Mouse (Mus musculus): ENCODE data around the gene Ddhd1. TPM values are rescaled to one million over a fixed set of nuclear protein-coding genes. Genes with fewer than 3 reads are reported as not detected.
"Not testable (repeated sequence)": the region's sequence is repeated elsewhere in the genome, so short reads cannot be mapped to it uniquely, and the experiment has no call there.

The Ddhd1 gene
- total RNA-seq, 2 experiments from 2014 or later, result 17.7 to 19.8 TPM

DNA sequence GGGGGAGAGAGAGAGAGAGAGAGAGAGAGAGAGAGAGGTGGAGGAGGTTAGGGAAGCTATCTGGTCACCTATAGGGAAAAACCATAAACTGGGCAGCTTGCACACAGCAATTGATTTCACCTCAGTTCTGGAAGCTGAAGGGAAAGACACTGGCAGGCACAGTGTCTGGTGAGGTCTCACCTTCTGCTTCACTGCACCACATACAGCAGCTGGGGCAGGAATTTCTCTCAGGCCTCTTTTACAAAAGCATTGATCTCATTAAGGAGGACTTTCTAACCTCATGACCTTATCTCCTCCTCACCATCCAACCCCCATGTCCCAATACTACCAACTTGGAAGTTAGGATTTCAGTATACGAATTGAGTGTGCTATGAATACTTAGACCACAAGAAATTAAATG, 13.2 kb downstream of the Ddhd1 start:
- no peak for DNase-seq

DNA sequence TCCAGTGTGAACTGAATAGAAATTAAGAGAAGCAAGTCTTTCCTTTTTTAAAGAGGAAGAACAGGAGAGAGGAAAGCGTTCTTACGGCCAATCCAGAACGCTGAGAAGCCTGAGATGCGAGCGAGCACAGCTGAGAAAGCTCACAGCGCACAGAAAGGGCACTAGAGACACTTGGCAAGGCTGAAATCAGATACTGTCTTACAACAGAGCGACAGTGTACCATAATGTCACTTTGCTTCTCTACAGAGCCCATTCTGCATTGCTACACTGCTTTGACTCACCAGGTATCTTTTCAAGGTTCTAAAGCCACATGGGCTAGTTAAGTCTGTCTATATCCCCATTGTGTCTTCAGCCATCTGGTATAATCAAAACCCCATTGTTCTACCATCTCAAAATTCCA, 13.7 kb downstream of the Ddhd1 start:
- no peak for DNase-seq

DNA sequence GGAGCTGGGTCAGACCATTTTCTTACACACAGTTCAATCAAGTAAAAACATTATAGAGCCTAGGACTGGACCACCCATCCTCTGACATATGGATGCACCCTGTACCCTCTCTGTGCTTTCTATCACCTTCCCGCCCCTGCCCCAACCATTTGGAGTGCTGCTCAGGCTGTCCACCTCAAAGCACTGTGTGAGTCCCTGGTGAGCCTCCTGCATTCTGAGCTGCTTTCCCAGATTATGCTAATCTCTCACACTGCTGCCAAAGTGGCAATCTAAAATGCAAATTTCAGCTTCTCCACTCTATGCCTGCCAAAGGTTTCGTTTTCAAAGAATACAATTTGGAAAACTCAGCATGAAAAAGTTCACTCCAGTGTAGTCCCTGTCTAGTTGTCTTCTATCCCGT, 14.5 kb downstream of the Ddhd1 start:
- DNase-seq, result no peak

DNA sequence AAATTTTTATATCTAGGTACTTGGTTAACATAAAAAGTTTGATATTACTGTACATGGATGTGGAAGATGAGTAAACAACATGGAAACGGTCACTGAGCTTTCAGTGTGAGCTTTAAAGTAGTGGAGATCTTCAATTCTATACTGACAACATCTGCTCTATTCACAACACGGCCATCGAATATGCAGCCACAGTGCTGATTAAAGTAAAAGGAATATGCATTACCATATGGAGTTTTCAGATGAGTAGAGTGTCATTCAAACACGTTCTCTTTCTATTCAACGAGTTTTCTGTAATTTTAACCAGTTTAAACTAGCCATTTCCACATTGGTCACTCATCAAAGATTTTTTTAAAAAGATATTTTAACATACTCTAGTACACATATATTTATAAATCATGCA, 15.1 kb downstream of the Ddhd1 start:
- DNase-seq, result no peak

DNA sequence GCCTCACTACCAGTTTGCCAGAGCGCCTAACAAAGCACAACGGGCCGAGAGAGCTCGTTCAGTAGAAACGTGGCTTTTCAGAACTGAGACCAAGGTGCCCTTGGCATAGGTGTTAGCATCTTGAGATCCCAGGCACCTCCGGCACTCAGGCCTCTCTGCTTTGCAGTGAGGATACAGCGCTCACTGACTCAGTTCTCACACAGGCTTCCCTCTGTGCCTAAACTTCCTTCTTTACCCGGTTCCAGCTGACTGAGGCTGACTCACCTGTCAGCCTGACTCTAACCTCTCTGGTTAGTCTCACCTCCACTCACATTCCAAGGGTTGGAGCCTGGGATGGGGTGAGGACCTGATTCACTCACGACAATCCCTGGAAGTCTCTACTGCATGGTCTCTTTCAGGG, 15.7 kb downstream of the Ddhd1 start:
- DNase-seq, result no peak

DNA sequence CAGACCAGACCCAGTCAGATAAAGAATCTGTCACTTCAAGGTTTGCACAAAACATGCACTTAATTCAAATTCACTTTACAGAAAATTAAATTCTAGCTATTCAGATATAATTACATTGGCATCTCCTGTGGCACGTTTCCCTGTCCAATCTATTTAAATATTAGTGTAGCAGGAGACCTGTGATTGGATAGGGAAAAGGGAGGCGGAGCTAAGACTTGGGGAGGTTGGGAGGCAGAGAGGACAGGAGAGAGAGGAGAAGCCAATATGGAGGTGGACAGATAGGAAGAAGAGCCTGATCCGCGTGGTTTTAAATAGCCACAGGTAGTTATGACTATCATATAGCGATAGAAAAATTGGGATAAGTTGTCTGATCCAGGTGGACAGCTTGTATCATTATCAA, 19.2 kb downstream of the Ddhd1 start:
- no peak for DNase-seq

DNA sequence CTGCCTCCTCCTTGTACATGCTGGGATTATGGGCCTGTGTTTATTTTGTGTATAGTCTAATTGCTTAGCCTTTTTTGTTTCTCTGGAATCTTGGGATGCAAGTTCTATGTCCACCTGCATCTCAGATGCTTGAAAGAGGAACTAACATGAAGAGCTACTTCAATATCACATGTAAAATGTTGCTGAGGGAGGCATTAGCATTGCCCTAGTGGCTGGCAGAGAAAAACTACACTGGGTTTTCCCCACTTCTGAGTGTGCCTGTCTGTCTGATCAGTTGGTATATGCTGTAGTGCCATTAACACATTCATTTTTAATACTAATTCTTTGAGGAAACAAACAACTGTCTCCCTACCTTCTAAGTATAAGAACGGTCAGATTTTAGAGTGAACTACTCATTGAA, 22.4 kb downstream of the Ddhd1 start:
- no peak for DNase-seq

DNA sequence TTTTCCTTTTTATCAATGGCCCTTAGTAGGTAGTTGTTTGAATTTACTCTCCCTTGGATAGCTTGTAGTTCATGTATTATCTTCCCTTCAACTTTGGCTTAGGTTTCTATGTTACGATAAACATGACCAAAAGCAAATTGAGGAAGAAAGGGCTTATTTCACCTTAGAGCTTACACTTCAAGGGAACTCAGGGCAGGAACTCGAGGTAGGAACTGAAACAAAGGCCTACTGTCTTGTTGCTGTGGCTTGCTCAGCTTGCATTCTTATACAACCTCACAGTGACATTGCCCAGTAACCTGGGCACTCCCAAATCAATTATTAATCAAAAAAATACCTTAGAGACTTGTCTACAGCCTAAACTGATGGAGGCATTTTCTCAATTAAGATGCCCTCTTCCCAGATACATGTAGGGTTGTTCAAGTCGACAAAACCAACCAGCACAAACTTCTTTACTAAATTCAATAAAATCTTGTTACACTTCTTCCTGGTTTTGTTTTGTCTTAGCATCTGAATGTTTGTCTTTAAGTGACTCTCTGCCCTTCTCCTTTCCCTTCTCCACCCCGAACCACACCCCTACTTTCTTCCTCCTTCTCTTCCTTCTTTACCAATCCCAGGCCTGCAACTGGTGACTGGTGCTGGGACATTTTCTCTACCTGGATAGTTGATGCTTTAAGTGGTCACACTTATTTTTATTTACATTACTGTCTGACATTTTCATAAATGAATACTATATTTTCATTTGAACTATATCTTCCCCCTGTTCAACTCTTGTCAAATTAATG, 25.0 kb downstream of the Ddhd1 start:
- no peak for DNase-seq

DNA sequence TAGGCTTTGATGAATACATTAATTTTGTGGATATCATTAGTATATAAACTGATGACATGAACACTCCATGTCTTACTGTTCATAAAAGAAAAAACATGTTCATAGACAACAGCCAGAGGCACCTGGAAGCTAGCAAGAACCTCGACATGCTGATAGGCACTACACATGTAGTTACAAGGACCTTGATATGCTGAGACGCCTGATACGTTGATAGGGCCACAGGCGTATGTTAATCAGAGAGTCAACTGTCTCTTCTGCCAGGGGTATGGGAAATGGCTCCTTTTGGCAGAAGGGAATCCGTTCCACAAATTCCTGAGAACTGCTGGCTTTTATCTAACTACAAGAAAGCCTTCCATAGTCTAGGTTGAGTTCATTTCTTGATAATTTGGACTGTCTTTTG, 27.4 kb downstream of the Ddhd1 start:
- no peak for DNase-seq

DNA sequence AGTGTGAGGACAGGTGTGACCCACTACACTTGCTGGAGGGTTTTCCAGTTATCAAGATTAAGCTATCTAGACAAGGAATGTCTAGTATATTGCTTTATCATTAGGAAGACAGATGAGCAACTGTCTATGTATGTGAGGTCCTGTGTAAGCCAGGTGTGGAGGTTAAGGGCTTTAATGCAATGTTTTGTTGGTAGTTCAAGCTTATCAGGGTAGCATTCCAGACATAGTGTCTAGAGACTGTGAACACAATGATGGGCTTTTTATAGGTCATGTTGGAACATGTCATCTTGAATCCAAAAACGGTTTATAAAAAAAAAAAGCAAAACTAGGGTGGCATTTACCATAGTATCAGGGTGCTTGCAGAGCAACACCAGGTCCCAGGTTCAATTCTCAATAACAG, 28.0 kb downstream of the Ddhd1 start:
- no peak for DNase-seq

DNA sequence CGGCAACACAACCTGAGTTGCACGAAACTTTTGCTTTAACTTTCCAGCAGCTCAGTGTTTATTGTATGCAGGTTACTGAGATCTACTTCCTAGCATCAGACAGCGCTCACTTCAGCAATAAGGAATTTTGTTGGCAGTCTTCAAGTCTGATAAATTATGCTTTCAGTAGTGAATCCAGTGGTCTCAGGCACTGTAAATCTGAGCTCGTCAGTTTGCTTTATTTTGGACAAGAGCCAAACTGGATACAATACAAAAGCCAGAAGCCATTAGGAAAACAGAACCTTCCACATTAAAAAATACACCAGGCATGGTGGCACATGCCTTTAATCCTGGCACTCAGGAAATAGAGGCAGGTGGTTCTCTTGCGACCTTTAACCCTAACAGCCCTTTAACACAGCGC, 39.6 kb downstream of the Ddhd1 start:
- no peak for DNase-seq

DNA sequence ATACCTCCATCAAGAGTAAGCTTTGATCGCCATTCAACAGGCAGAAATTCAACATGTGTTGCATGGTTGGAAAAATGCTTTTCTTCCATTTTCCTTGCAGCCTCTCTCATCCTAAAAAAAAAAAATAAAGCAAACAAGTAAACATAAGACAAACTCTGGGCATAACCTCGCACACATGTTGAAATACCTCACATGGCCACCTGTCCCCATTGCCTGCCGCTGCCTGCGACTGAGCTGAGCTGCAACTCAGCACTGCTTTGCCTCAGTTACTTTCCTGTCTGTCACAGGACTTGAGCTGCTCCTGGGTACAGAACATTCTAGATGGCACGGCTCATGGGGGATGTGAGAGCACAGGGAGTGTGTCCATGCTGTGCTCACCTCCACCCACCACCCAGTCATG, 41.4 kb downstream of the Ddhd1 start:
- no peak for DNase-seq

DNA sequence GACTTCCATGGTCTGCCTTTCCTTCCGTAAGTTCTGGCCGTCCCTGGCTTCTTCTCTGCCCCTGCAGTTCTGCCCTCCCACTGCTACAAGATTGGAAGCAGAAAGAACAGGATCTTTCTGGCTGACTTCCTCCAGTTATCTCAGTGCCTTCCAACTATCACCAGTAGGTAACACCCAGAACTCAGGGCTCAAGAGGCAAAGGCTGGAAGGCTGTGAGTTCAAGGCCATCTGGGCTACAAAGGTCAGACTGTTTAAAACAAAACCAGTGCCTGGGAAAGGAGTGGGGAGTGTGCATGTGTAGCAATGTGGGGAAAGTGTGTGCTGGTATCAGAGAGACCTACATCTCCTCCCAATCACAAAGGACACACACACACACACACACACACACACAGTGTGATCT, 42.2 kb downstream of the Ddhd1 start:
- no peak for DNase-seq

DNA sequence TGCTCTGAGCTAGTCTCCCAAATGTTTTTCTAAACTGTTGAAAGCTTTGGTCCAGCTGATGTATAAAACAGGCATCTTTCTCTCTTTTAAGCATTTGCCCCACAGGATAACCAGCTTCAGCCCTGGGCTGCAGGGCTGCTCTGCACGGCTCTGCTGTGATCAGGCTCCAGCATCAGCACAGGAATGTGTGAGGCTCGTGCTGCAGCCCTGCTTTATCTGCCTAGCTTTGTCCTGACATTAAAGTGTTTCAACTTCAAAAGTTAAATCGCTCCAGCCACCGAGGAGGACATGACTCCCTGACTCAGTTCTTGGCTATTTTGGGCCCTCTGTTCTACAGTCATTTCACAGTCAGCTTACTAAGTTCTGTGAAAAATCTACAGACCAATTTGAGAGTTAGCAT, 43.1 kb downstream of the Ddhd1 start:
- no peak for DNase-seq

DNA sequence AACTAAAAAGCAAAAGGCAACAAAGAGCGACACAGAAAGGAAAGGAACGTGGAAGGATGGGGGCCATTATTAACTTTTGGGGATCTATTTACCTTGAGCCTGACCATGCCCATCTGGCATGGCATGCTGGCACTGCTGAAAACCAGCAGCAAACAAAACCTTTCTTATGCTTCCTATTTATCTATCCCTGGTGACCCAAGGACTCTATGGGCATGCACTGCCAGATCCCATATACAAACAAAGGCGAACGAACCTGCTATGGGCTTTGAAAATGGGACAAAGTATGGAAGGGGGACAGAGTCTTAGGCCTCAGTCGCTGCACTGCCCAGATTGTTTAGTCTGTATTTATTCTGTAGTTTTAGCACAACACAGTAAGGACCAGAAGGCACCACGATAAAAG, 43.5 kb downstream of the Ddhd1 start:
- no peak for DNase-seq

DNA sequence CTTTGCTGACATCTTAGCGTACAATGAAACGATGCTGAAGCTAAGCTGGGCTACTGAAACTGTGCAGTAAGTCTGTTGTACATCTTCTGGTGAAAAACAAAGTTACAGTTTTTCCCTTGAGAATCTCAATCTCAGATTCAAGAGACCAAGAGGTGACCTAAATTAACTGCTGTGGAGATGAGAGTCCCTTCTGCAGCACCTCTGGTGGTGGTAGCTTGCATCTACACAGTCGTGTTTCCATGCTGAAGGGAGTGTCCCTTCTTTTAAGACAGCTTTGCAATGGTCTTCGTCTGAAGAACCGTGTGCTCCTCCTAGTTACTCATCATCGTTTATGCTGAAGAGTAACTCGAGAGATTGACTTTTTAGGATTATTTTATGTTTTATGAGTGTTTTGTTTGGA, 46.3 kb downstream of the Ddhd1 start:
- no peak for DNase-seq

DNA sequence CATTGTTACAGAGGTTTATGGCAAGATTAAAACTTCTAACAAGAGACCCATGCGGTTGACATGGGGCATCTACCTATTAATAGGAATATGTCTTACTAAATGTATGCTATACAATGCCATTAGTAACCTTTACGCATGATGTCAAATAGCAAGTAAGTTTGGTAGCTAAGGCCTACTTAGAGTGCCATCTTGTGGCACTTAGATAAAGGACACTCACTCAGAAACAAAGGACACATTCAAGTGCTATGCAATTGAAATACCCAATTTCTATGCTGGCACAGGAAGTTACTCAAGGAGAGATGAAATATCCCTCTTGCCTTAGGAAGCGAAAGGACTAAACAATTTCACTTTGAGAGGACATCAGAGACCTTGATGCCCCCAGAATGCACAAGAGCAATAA, 55.9 kb downstream of the Ddhd1 start:
- DNase-seq, result peak; percentile 17

DNA sequence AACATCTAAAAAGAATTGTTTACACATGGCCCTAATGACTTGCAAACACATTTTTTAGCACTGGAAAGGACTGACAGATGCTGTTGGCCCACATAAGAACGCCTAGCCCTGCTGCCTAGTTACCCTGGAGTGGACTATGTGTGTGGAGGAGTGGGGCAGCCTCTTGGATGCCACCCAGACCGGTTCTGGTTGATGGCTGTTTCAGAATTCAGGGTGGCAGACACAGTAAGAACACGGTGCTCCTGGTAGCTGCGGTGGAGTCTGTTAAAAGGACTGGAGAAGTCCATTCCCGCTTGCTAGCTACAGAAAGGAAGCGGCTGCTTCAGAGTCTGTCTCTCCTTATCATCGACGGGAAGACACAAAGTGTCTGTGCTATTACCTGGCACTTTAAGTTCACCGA, 57.4 kb downstream of the Ddhd1 start:
- DNase-seq, result no peak

DNA sequence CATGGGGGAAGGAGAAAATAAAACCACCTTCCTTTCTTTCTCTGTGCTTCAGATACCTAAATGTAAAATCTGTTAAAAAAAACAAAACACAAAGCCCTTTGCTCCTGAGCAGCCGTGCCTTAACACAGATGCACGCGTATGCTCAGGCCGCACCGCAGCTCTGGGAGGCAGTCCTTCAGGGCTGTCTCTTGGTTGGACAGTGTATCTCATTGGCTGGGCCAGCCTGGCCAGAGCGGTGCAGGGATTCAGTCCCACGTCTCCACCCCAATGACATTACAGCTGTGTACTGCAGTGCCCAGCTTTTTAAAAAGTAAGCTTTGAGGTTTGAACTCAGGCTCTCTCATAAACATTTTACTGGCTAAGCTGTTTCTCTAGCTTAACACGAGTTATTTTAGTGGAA, 60.1 kb downstream of the Ddhd1 start:
- DNase-seq, result no peak

DNA sequence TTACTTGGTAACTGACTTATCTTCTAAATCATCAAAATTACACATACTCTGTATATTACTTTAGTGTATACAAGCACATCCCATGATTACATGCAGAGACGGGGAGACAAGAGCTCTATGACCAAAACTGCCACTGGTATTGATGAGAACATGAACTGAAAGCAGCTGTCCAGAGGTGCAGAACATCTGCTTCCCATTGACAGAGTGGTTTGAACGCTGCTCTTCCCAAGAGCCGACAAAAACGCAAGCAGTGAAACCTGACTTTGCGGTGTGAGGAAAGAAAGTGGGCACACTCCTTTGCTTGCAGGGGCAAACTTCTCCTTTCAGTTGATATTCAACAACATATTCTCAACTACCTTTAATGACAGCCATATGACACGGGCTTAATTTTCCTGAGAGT, 64.7 kb downstream of the Ddhd1 start:
- DNase-seq, result no peak

DNA sequence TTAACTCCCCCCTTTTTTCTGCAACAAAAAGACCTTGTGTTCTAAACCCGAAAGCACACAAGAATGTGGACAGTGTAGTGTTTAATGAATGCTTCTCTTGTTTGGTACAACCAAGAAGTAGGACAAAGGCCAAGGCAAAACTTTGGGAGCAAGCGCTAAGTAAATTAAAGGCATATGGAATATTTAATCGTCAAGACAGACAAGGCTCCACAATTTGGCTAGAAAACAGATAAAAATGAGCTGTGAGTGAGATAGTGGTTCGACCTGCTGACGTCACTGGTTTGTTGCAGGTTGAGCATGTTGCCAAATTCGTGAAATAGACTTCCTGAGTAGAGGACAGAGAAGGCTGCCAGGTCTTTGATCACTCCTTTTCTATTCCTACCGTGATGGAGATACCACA, 69.5 kb downstream of the Ddhd1 start:
- DNase-seq, result no peak

DNA sequence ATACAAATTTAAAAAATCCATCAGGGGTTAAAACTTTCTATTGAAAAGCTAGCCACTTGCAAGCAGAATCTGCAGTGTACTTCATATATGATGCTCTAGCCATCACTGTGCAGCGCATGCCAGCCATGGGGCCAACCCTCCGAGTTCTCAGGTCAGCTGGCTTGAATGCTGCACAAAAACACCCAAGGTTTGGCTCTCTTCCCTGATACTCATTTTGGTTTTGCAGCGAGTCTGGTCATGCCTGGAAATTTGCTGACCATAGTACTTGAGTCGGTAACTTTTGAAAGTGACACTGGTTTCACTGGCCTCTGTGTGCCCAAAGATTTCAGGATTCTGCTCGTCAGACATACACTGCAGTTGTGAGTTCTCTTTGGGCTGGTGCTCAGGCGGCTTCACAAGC, 70.4 kb downstream of the Ddhd1 start:
- DNase-seq, result no peak

DNA sequence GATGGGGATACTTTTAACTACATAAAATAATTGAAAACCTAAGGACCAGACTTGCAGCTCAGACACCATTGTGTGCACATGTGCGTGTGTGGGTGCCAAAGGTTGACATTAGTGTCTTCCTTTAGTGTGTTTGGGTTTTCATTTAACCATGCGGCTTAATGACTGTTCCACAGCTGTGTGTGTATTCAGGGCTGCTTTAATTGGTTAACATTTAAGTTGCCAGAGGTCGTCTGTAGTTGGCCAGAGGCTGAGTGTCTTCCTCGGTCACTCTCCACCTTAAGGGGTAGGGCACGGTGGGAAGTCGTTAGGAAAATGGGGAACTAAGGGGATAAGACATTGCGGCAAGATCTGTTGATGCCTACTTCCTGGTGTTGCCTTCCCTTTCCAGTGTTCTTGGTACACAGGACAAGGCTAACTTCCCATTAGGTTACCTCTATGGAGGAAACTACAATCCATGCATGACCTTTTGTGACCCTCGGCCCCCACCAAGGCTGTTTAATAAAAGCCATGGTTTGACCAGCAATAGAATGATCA, 74.4 kb downstream of the Ddhd1 start:
- DNase-seq, result no peak

DNA sequence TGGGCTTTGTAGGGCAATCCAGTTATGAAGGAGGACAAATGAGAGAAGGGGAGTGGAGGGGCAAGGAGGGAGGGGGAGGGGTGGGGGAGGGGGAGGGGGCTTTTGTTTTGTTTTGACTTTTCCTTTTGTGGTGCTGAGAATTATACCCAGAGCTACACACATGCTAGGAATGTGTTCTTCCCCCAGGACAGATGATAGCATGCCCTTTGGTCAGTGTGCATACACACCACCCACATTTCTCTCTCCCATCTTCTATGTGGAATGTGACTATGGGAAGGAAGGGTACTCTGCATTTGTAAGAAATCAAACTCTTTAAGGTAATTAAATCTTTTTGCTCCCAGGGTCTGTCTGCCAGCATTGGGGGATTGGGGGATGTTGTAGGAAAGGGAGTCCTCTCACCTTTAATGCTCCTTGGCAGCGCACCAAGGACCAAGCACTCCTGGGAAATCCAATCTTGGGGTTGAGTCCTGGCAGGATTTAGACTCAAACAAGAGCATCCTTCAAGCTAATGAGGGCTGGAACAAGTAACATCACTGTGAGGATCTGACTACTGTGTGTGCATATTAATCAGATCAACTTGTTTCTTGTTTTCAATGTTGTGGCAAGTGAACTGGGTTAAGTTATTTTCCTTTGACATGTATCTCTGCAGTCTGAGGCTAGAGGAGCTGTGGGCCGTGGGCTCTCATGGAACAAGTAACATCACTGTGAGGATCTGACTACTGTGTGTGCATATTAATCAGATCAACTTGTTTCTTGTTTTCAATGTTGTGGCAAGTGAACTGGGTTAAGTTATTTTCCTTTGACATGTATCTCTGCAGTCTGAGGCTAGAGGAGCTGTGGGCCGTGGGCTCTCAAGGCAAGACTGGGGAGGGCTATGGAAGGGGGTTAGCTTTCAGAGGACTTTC, 76.8 kb downstream of the Ddhd1 start:
- DNase-seq, result not testable (repeated sequence)

Data from heart, postnatal 4 days (tissue).